Mouse (Mus musculus): ENCODE results near the gene Ndufs6. TPM values are rescaled to one million over a fixed set of nuclear protein-coding genes. Genes with fewer than 3 reads are reported as not detected.

Ndufs6 gene
- polyA plus RNA-seq (2014; fragmentation: Nextera tagmentation; extraction: Ambion mirVana) = 792 and 837 TPM in 2 replicates

GRCm38 (mm10) chr13:73327827-73328698 lies at the start of gene Ndufs6, which contains the start of gene Mrpl36:
Gene Ndufs6 (minus strand): TSS chr13:73328542.
Gene Mrpl36 (plus strand): TSS chr13:73328513.
- Histone ChIP-seq H3K4me1 (ENCODE audit: control insufficient read depth in 2 of 2, insufficient read depth in 2 of 2, low read length in 2 of 2) (peaks cover 8 to 52% of the 10 kb centered on the region in 2 experiments), H3K27me3 (ENCODE audit: control insufficient read depth, insufficient read depth, low read length) (no peaks in the 10 kb centered on the region), H3K4me2 (ENCODE audit: low read length) (peak within 1 kb of the TSS; percentile 93), H3K9me3 (ENCODE audit: control insufficient read depth, low read length) (no peaks in the 10 kb centered on the region), H3K27ac (replicated peaks in 1 of 2; ENCODE audit: control insufficient read depth in 1 of 2, insufficient read depth in 1 of 2, low read depth in 2 of 2, low read length in 2 of 2) (peak within 1 kb of the TSS; percentile 64 to 80), H3K9ac (ENCODE audit: low read length) (peak within 1 kb of the TSS; percentile 92), H3K4me3 (ENCODE audit: control insufficient read depth in 1 of 2, insufficient read depth in 1 of 2, low read depth in 1 of 2, low read length in 2 of 2) (peak within 1 kb of the TSS; percentile 77 to 86), H3K36me3 (ENCODE audit: control insufficient read depth, insufficient read depth, low read length) (peaks cover 40% of the 10 kb centered on the region)
- ATAC-seq (ENCODE audit: insufficient number of reproducible peaks, insufficient read depth, low FRiP score, low read depth) = peak; percentile 88
- 1% methylated on average over 45 of the region's 45 CpGs for WGBS

- no peaks in the 10 kb centered on the region for H3K36me3 ChIP-seq (ENCODE audit: control insufficient read depth, insufficient read depth, low read length)
- H3K4me3 ChIP-seq (ENCODE audit: control insufficient read depth in 1 of 2, insufficient read depth in 1 of 2, low read depth in 1 of 2, low read length in 2 of 2) = no peak overlapping the region
- no peak for ATAC-seq (ENCODE audit: insufficient number of reproducible peaks, insufficient read depth, low FRiP score, low read depth)
- no peak overlapping the region for H3K4me2 ChIP-seq (ENCODE audit: low read length)
- H3K27me3 ChIP-seq (ENCODE audit: control insufficient read depth, insufficient read depth, low read length) = no peaks in the 10 kb centered on the region
- H3K9ac ChIP-seq (ENCODE audit: low read length) = no peak overlapping the region
- no peak overlapping the region for H3K27ac ChIP-seq (replicated peaks in 1 of 2; ENCODE audit: control insufficient read depth in 1 of 2, insufficient read depth in 1 of 2, low read depth in 2 of 2, low read length in 2 of 2)
- H3K9me3 ChIP-seq (ENCODE audit: control insufficient read depth, low read length) = no peaks in the 10 kb centered on the region
- H3K4me1 ChIP-seq (ENCODE audit: control insufficient read depth in 2 of 2, insufficient read depth in 2 of 2, low read length in 2 of 2) = no peaks in the 10 kb centered on the region
- WGBS = 81% methylated on average over 9 of the region's 9 CpGs
These were observed 49.3 kb upstream of the Ndufs6 start for GRCm38 (mm10) chr13:73377637-73378036.

GRCm38 (mm10) chr13:73374612-73375011 lies 46.3 kb upstream of the Ndufs6 start:
- WGBS = 87% methylated on average over 2 of the region's 2 CpGs
- no peak for ATAC-seq (ENCODE audit: insufficient number of reproducible peaks, insufficient read depth, low FRiP score, low read depth)
- Histone ChIP-seq H3K9ac (ENCODE audit: low read length) (no peak overlapping the region), H3K4me3 (ENCODE audit: control insufficient read depth in 1 of 2, insufficient read depth in 1 of 2, low read depth in 1 of 2, low read length in 2 of 2) (no peak overlapping the region), H3K4me2 (ENCODE audit: low read length) (no peak overlapping the region), H3K27ac (replicated peaks in 1 of 2; ENCODE audit: control insufficient read depth in 1 of 2, insufficient read depth in 1 of 2, low read depth in 2 of 2, low read length in 2 of 2) (no peak overlapping the region), H3K4me1 (ENCODE audit: control insufficient read depth in 2 of 2, insufficient read depth in 2 of 2, low read length in 2 of 2) (no peaks in the 10 kb centered on the region), H3K9me3 (ENCODE audit: control insufficient read depth, low read length) (no peaks in the 10 kb centered on the region), H3K27me3 (ENCODE audit: control insufficient read depth, insufficient read depth, low read length) (no peaks in the 10 kb centered on the region), H3K36me3 (ENCODE audit: control insufficient read depth, insufficient read depth, low read length) (no peaks in the 10 kb centered on the region)

GRCm38 (mm10) chr13:73373367-73373766 lies 45.0 kb upstream of the Ndufs6 start:
- H3K9ac ChIP-seq (ENCODE audit: low read length) = no peak overlapping the region
- H3K36me3 ChIP-seq (ENCODE audit: control insufficient read depth, insufficient read depth, low read length) = no peaks in the 10 kb centered on the region
- no peaks in the 10 kb centered on the region for H3K4me1 ChIP-seq (ENCODE audit: control insufficient read depth in 2 of 2, insufficient read depth in 2 of 2, low read length in 2 of 2)
- no peak for ATAC-seq (ENCODE audit: insufficient number of reproducible peaks, insufficient read depth, low FRiP score, low read depth)
- no peak overlapping the region for H3K4me2 ChIP-seq (ENCODE audit: low read length)
- H3K27me3 ChIP-seq (ENCODE audit: control insufficient read depth, insufficient read depth, low read length) = no peaks in the 10 kb centered on the region
- 54% methylated on average over 4 of the region's 4 CpGs for WGBS
- H3K27ac ChIP-seq (replicated peaks in 1 of 2; ENCODE audit: control insufficient read depth in 1 of 2, insufficient read depth in 1 of 2, low read depth in 2 of 2, low read length in 2 of 2) = no peak overlapping the region
- H3K9me3 ChIP-seq (ENCODE audit: control insufficient read depth, low read length) = no peaks in the 10 kb centered on the region
- H3K4me3 ChIP-seq (ENCODE audit: control insufficient read depth in 1 of 2, insufficient read depth in 1 of 2, low read depth in 1 of 2, low read length in 2 of 2) = no peak overlapping the region

- WGBS = 95% methylated on average over 3 of the region's 3 CpGs
- no peak for ATAC-seq (ENCODE audit: insufficient number of reproducible peaks, insufficient read depth, low FRiP score, low read depth)
- H3K9ac ChIP-seq (ENCODE audit: low read length) = no peak overlapping the region
- H3K4me1 ChIP-seq (ENCODE audit: control insufficient read depth in 2 of 2, insufficient read depth in 2 of 2, low read length in 2 of 2) = peaks cover 3 to 4% of the 10 kb centered on the region in 2 experiments; a peak in 2 of 4 replicates
- no peak overlapping the region for H3K27ac ChIP-seq (replicated peaks in 1 of 2; ENCODE audit: control insufficient read depth in 1 of 2, insufficient read depth in 1 of 2, low read depth in 2 of 2, low read length in 2 of 2)
- H3K4me3 ChIP-seq (ENCODE audit: control insufficient read depth in 1 of 2, insufficient read depth in 1 of 2, low read depth in 1 of 2, low read length in 2 of 2) = no peak overlapping the region
- H3K4me2 ChIP-seq (ENCODE audit: low read length) = no peak overlapping the region
- H3K36me3 ChIP-seq (ENCODE audit: control insufficient read depth, insufficient read depth, low read length) = no peaks in the 10 kb centered on the region
- H3K27me3 ChIP-seq (ENCODE audit: control insufficient read depth, insufficient read depth, low read length) = no peaks in the 10 kb centered on the region
- no peaks in the 10 kb centered on the region for H3K9me3 ChIP-seq (ENCODE audit: control insufficient read depth, low read length)
These were observed 28.8 kb upstream of the Ndufs6 start for GRCm38 (mm10) chr13:73357106-73357505.

- no peak for ATAC-seq (ENCODE audit: insufficient number of reproducible peaks, insufficient read depth, low FRiP score, low read depth)
- Histone ChIP-seq H3K9ac (ENCODE audit: low read length) (no peak overlapping the region), H3K4me2 (ENCODE audit: low read length) (no peak overlapping the region), H3K4me3 (ENCODE audit: control insufficient read depth in 1 of 2, insufficient read depth in 1 of 2, low read depth in 1 of 2, low read length in 2 of 2) (no peak overlapping the region), H3K27ac (replicated peaks in 1 of 2; ENCODE audit: control insufficient read depth in 1 of 2, insufficient read depth in 1 of 2, low read depth in 2 of 2, low read length in 2 of 2) (no peak overlapping the region), H3K4me1 (ENCODE audit: control insufficient read depth in 2 of 2, insufficient read depth in 2 of 2, low read length in 2 of 2) (peaks cover 6 to 8% of the 10 kb centered on the region in 2 experiments; a peak in 2 of 4 replicates), H3K9me3 (ENCODE audit: control insufficient read depth, low read length) (no peaks in the 10 kb centered on the region), H3K36me3 (ENCODE audit: control insufficient read depth, insufficient read depth, low read length) (no peaks in the 10 kb centered on the region), H3K27me3 (ENCODE audit: control insufficient read depth, insufficient read depth, low read length) (no peaks in the 10 kb centered on the region)
These were observed 24.1 kb upstream of the Ndufs6 start for GRCm38 (mm10) chr13:73352491-73352890.

- Histone ChIP-seq H3K4me2 (ENCODE audit: low read length) (0 out of 2 replicates have a peak overlapping the region, but pooled peaks have one; percentile 11), H3K4me1 (ENCODE audit: control insufficient read depth in 2 of 2, insufficient read depth in 2 of 2, low read length in 2 of 2) (peaks cover 10 to 11% of the 10 kb centered on the region in 2 experiments; a peak in 3 of 4 replicates), H3K36me3 (ENCODE audit: control insufficient read depth, insufficient read depth, low read length) (no peaks in the 10 kb centered on the region), H3K9me3 (ENCODE audit: control insufficient read depth, low read length) (no peaks in the 10 kb centered on the region), H3K27ac (replicated peaks in 1 of 2; ENCODE audit: control insufficient read depth in 1 of 2, insufficient read depth in 1 of 2, low read depth in 2 of 2, low read length in 2 of 2) (0 out of 4 replicates have a peak overlapping the region, but pooled peaks of 1 of the 2 experiments have one; percentile 6), H3K27me3 (ENCODE audit: control insufficient read depth, insufficient read depth, low read length) (no peaks in the 10 kb centered on the region), H3K9ac (ENCODE audit: low read length) (no peak overlapping the region; the same call in 1 of the 2 replicates), H3K4me3 (ENCODE audit: control insufficient read depth in 1 of 2, insufficient read depth in 1 of 2, low read depth in 1 of 2, low read length in 2 of 2) (no peak overlapping the region)
- ATAC-seq (ENCODE audit: insufficient number of reproducible peaks, insufficient read depth, low FRiP score, low read depth) = no peak
- 35% methylated on average over 3 of the region's 3 CpGs for WGBS
These were observed 23.6 kb upstream of the Ndufs6 start for GRCm38 (mm10) chr13:73351910-73352309.

Data from heart, embryonic 14.5 days (tissue).